Mouse (Mus musculus) spleen, postnatal 10 days (tissue): Measurements from ENCODE around the gene Degs2.

Source experiments
- DNase-seq, 2 experiments: peaks; one replicate each; pipeline ENCODE4 v3.0.0; 2021 to 2022; ENCODE audit warnings: low spot score in 2 of 2

Gene Degs2

GRCm38 (mm10) chr12:108699576-108699975 lies 2.5 kb downstream of the Degs2 start:
- no peak for DNase-seq

- no peak for DNase-seq
Measured at GRCm38 (mm10) chr12:108698697-108699471, 3.2 kb downstream of the Degs2 start.

- DNase-seq = no peak
Measured at GRCm38 (mm10) chr12:108694223-108694622, 7.9 kb downstream of the Degs2 start.

GRCm38 (mm10) chr12:108693592-108693991 lies 8.5 kb downstream of the Degs2 start:
- DNase-seq = no peak

- DNase-seq = no peak
Measured at GRCm38 (mm10) chr12:108690529-108690928, 11.6 kb downstream of the Degs2 start.

- DNase-seq = no peak
Measured at GRCm38 (mm10) chr12:108689167-108689566, 12.9 kb downstream of the Degs2 start.

GRCm38 (mm10) chr12:108686926-108687325 lies 15.2 kb downstream of the Degs2 start:
- DNase-seq = no peak

GRCm38 (mm10) chr12:108686463-108686862 lies 15.7 kb downstream of the Degs2 start:
- no peak for DNase-seq

- no peak for DNase-seq
Measured at GRCm38 (mm10) chr12:108682240-108683023, 19.7 kb downstream of the Degs2 start.

GRCm38 (mm10) chr12:108680861-108681260 lies 21.3 kb downstream of the Degs2 start:
- no peak for DNase-seq

GRCm38 (mm10) chr12:108678366-108678765 lies 23.7 kb downstream of the Degs2 start:
- DNase-seq = no peak

GRCm38 (mm10) chr12:108677116-108677515 lies 25.0 kb downstream of the Degs2 start:
- DNase-seq = no peak

GRCm38 (mm10) chr12:108675614-108676401 lies 26.3 kb downstream of the Degs2 start:
- no peak for DNase-seq

GRCm38 (mm10) chr12:108674916-108675315 lies 27.2 kb downstream of the Degs2 start:
- DNase-seq = no peak

GRCm38 (mm10) chr12:108674502-108674901 lies 27.6 kb downstream of the Degs2 start:
- no peak for DNase-seq

GRCm38 (mm10) chr12:108673546-108673945 lies 28.6 kb downstream of the Degs2 start:
- no peak for DNase-seq

GRCm38 (mm10) chr12:108672908-108673307 lies 29.2 kb downstream of the Degs2 start:
- DNase-seq = no peak

GRCm38 (mm10) chr12:108671541-108671940 lies 30.6 kb downstream of the Degs2 start:
- DNase-seq = no peak

- DNase-seq = no peak
Measured at GRCm38 (mm10) chr12:108668606-108669235, 33.4 kb downstream of the Degs2 start.

- DNase-seq = peak; percentile 21 to 68
Measured at GRCm38 (mm10) chr12:108657350-108657749, 44.8 kb downstream of the Degs2 start.
